Mouse (Mus musculus) brown adipose tissue, adult 24 weeks (tissue): ENCODE measurements around the gene Supt3. TPM values are rescaled to one million over a fixed set of nuclear protein-coding genes. Genes with fewer than 3 reads are reported as not detected.

Source experiments
- H3K27ac ChIP-seq: fragments of 200-500 bp; replicated peaks from 2 replicates; pipeline ENCODE4 v1.5.1; 2012; ENCODE audit warnings: low read depth, mild to moderate bottlenecking, low read length
- H3K4me1 ChIP-seq: fragments of 200-500 bp; 2 replicates; pipeline ENCODE4 v1.6.1; 2012; ENCODE audit warnings: low read length, mixed read lengths; ENCODE audit not compliant: control insufficient read depth, insufficient read depth, insufficient read length
- H3K4me3 ChIP-seq: fragments of 200-500 bp; 2 replicates; pipeline ENCODE4 v1.5.1; 2012; ENCODE audit warnings: low read depth, mild to moderate bottlenecking, low read length, moderate library complexity; ENCODE audit not compliant: insufficient read depth
- polyA plus RNA-seq: library from polyadenylated mRNA; stranded (reverse); fragments of >200 nt; gene quantifications from 2 replicates; pipeline ENCODE4 v1.2.4, GENCODE M21; 2012; ENCODE audit not compliant: missing spikeins, insufficient read depth, insufficient read length

Supt3 gene
- polyA plus RNA-seq, 1 experiment, result 24.0 TPM

DNA sequence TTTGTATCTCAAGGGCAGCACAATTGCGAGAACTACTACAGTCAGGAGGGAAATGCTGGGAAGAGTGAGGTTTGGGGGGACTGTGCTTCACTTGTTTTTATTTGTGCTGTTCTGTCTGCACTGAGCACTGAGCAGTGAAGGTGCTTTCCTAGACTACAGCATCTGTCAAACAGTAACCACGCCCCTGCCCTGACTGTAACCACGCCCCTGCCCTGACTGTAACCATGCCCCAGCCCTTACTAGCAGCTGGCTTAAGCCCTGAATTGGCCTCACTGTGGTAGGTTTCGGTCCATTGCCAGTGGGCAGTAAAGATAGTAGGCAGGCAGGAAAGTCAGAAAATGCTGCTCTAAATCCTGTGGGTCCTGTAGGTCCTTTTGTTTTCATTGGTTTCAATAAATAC lies 196.5 kb downstream of the Supt3 start:
- no peak overlapping the region for H3K4me3 ChIP-seq
- no peak overlapping the region for H3K27ac ChIP-seq
- H3K4me1 ChIP-seq, result no peaks in the 10 kb centered on the region

DNA sequence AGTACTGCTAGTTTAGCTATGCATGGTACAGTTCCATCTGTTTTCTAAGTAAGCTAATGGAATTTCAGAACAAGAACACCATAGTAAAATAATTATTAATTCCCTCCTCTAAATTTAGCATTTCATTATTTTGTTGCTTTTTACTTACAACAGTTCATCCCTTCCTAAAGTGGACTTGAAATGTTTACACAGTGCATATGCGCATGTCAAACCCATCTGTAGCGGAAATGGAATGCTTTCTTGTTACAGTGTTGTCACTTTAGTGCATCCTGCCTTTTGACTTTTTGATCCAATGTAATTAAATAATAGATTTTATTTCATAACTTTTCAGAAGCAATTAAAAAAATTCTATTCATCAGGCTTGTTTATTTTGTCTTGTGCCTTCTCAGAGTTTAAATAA lies 200.7 kb downstream of the Supt3 start:
- Histone ChIP-seq H3K27ac (no peak overlapping the region), H3K4me3 (no peak overlapping the region), H3K4me1 (no peaks in the 10 kb centered on the region)

DNA sequence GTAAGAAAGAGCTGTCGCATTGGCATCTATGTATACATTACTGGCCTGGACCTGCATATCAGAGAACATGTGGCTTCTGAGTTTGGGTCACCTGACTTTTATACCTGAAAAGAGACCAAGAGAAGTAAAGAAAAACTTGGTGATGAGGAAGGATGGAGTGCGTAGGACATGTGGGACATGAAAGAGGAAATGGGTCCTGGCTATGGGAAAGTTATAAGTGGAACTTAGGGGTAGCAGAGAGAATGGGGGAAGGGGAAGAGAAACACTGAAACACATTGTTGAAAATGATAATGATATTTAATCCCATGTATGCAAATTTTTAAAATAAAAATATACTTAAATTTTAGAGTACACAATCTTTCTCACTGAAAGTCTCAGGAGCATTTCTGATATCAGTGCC lies 211.0 kb downstream of the Supt3 start:
- H3K4me3 ChIP-seq, result no peak overlapping the region
- H3K27ac ChIP-seq, result no peak overlapping the region
- no peaks in the 10 kb centered on the region for H3K4me1 ChIP-seq

DNA sequence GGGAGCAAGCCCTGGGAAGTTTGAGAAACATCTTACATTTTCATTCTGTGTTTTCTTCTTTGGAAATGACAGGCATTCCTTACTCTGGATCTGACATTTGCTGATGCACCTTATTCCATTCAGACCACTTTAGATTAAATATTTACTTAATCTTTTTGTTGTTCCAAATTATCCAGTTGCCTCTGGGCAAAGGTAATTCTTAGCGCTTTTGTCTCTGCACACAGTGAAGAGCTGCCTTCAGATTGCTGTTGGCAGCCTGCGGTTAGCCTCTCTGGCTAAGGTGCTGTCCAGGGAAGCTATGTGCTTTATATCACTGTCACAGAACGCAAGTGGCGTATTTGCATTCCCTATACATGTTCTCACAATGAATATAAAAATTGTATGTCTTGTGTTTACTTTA lies 226.4 kb downstream of the Supt3 start:
- Histone ChIP-seq H3K4me3 (no peak overlapping the region), H3K27ac (no peak overlapping the region), H3K4me1 (no peaks in the 10 kb centered on the region)

DNA sequence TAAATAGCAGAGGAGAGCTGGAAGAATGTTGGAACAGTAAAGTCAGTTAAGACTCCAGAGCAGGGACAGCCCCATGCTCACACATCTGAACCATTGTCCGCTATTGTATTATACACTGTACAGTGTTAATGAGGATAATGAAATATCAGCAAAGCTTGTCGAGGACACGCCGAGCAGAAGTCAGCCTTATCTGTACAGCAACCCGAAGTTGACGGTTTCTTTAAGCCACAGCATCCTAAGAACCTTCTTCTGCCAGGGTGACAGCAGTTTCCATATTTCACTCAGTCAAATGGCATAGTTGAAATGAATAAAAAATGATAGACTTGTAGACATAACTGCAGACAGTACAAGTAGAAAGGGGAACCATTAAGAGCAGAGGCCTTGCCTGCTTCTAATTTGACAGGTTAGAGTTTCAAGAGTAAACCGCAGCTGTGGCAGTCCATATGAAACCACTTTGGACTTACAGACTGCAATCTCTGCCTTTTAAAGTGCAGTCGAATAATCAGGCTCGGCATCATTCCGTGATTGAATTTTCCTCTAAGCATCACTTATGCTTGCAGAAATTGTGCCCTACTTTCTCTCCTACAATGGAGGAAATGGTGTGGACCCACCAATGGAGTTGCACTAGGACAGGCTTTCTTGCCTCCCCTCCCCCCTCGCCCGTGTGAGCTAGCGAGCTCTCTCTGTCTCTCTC lies 227.7 kb downstream of the Supt3 start:
- no peak overlapping the region for H3K27ac ChIP-seq
- no peaks in the 10 kb centered on the region for H3K4me1 ChIP-seq
- H3K4me3 ChIP-seq, result no peak overlapping the region

DNA sequence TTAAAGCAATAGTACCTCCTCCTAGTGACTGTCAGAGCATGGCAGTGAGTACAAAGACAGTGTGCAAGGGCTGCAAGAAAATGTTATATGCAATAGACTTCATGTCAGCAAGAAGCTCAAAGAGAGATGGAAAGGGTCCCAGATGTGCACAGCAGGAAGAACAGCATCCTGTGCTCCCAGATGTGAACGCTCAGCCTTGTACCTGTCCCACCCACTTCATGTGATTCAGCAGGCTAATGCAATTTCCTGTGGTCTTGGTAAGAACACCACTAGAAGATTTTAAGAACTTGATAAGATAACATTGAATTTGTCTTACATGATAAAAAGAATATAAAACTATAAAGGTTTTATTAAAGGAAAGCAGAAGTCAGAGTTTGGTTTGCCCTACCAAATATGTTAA lies 230.5 kb downstream of the Supt3 start:
- Histone ChIP-seq H3K4me3 (no peak overlapping the region), H3K27ac (no peak overlapping the region), H3K4me1 (no peaks in the 10 kb centered on the region)

DNA sequence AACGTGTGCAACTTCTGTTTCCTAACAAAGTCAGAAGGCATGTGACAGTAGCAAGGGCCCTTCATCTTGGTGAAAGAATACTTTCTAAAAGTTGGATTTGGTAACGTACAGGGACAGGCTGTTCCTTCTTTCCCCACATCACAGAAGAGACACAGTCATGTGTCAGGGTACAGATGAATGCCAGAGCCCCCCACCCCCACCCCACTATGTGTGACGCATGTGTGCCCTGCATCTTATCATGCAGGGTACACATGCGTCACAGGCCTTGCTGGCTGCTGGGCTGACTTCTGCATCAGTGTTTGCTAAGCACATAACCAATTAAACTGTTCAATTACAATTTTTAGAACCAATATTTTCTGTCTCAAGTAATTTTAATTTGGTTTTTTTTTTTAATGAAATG lies 231.7 kb downstream of the Supt3 start:
- Histone ChIP-seq H3K4me1 (no peaks in the 10 kb centered on the region), H3K4me3 (no peak overlapping the region), H3K27ac (no peak overlapping the region)

DNA sequence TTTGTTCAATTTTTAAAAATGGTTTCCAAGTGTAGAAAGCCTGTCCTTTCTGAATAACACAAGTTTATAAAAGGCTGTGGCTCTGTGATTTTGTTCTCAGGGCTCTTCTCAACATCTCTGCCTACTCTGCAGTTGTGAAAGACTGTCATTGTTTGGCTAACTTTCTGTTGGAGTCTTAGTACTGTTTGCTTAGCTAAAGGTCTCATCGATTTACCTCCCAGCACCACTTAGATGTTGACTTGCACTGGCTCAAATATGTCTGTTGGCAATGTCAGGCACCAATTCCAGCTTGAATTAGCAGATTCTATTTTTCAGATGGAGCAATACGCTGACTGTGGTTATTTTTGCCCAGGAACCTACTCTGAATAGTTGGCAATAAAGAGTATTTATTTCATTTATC lies 233.5 kb downstream of the Supt3 start:
- H3K4me3 ChIP-seq, result no peak overlapping the region
- no peak overlapping the region for H3K27ac ChIP-seq
- no peaks in the 10 kb centered on the region for H3K4me1 ChIP-seq

DNA sequence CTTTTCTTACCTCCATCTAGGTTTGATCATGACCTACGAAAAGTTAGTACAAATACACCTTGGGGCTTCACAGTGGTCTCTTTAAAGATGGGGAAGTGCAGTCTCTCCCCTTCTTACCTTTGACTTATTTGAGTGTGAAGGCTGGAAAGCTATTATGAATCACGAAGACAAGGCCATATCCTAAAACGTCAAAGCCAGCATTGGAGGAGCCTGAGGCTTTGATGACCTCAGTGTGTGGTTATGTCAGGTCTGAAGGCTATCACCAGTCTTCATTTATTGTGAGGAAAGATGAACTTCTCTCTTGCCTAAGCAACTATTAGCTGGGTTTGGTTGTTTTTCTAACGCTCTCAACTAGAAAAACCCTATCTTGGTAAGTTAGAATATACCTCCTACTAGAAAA lies 239.8 kb downstream of the Supt3 start:
- H3K4me1 ChIP-seq, result no peaks in the 10 kb centered on the region; the same call in 1 of the 2 replicates
- H3K27ac ChIP-seq, result no peak overlapping the region
- H3K4me3 ChIP-seq, result no peak overlapping the region

DNA sequence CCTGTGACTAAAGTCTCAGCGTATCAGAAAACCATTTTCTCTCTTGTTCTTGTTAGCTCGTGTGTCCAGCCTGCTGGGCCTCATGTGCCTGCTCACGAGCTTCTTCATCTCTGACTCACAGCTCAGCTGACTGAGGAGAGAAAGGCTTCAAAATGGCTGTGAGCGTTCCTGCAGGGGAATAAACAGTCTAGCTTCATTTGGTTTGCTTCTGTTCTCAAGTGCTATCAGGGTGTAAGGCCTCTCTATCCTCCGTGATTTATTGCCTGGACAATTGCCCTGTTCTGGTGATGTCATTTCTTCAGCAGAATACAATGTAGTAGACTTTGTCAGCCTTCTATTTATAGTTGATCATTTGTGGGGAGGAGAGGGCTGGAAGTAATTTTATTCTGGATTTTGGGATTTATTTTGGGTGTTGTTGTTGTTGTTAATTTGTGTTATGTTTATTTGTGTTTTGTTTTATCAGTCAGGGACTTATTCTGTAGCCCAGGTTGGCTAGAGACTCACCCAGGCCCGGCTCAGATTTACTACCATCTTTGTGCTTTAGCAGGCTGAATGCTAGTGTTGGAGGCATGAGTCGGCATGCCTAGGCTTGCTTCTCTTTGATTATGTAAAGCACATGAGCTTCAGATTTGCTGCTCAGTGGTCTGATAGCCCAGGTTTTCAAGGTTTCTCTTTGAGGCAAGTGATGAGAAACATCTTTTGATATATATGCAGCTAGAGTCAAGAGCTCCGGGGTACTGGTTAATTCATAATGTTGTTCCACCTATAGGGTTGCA lies 243.4 kb downstream of the Supt3 start:
- Histone ChIP-seq H3K27ac (no peak overlapping the region), H3K4me1 (no peaks in the 10 kb centered on the region; the same call in 1 of the 2 replicates), H3K4me3 (no peak overlapping the region)

DNA sequence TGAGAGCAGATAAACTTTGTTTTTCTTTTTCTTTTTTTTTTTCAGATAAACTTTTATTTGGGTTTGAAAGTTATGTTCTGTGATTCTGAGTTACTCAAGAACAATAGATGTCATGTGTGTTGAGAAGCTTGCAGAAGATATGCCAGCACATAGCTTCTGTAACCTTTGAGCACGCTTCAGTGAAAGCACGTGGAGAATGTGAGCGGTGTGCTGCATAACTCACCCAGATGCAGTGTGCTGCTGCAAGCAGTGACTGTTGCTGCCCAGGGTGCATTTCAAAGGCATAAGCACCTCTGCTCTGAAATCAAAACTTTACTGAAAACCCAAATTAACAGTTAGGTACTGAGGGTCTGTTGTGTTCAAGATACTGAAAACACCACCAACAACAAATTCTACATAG lies 251.5 kb downstream of the Supt3 start:
- H3K27ac ChIP-seq, result no peak overlapping the region
- H3K4me1 ChIP-seq, result no peaks in the 10 kb centered on the region
- no peak overlapping the region for H3K4me3 ChIP-seq

DNA sequence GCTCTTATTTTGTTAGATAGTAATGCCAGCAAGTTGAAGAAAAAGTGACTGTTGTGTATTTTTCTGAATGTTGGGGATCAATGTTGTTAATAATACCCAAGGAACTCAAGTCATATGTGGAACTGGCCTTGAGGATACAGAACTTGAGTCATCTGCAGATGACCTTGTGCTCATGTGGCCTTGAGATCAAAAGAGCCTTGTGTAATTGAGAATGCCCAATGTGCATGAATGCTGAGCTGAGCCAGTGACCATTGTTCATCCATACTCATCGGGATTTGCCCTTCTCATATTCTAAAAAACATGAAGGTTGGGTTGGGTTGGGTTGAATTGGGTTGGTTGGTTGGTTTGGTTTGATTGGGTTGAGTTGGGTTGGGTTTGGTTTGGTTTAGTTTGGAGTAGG lies 252.2 kb downstream of the Supt3 start:
- Histone ChIP-seq H3K4me3 (no peak overlapping the region), H3K27ac (no peak overlapping the region), H3K4me1 (no peaks in the 10 kb centered on the region)

DNA sequence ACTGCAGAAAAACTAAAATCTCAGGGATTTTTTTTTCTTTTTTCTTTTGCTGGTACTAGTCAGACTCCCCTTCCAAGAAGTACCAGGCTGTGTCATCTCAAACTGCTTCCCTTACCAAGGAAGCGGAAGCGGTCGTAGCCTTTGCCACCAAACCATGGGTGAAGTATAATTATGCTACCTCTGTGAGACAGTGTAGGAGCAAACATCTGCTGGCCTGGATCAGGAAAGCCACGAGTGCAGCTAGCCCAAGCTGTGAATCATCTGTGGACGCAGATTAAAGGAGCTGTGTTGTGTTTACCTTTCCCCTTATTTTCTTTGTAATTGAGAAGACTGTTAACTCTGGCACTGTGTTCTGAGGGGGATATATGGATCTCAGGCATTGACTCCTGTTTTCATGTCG lies 255.3 kb downstream of the Supt3 start:
- H3K4me3 ChIP-seq, result no peak overlapping the region
- no peaks in the 10 kb centered on the region for H3K4me1 ChIP-seq
- no peak overlapping the region for H3K27ac ChIP-seq

DNA sequence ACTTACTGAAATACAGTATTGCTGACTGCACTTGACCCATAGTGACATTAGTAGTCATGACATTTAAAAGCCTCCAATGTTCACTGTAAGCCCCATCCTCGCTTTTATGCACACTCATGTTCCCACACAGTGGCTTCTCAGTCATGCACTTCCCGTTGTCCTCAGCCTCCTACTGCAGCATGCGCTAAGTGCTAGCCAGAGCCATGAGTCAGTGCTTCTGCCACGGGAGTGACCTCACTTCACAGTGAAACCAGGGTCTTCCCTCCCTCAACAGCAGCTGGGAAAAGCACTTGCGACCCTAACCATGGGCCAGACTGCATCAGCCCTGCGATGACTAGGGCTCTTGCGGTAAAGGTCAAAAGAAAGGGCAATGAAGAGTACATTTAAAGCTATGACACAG lies 256.7 kb downstream of the Supt3 start:
- Histone ChIP-seq H3K27ac (no peak overlapping the region), H3K4me1 (no peaks in the 10 kb centered on the region), H3K4me3 (no peak overlapping the region)

DNA sequence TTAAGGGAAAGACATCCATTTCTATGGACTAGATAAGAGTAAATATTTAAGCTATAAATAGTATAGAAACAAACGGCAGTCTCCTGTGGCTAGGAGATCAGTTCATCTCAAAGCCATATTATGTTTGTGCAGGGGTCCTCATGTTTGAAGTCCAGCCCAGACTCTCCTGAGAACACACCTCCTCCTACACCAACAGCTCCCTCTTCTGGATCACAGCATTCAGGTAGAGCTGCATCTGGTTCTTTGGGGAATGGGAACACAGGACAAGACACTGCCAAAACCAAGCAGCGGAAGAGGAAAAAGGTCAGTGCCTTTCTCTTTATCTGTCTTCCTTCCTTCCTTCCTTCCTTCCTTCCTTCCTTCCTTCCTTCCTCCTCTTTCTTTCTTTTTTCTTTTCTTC lies 264.1 kb downstream of the Supt3 start:
- no peak overlapping the region for H3K27ac ChIP-seq
- H3K4me3 ChIP-seq, result no peak overlapping the region
- no peaks in the 10 kb centered on the region for H3K4me1 ChIP-seq

DNA sequence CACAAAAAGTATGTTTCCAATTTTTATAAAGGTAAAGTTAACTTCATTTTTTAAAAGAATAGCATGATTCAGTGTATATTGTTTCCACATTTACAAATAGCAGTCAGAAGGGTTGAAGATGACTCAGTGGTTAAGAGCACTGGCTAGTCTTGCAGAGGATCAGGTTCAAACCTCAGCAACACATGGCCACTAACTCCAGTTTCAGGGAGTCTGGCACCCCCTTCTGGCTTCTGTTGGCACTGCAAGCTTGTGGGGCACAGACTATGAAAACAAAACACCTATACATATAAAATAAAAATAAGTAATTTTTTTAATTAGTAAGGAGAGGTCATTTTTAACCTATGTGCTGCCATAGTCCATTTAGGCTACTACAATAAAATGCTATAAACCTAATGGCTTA lies 268.9 kb downstream of the Supt3 start:
- H3K27ac ChIP-seq, result no peak overlapping the region
- H3K4me1 ChIP-seq, result no peaks in the 10 kb centered on the region
- H3K4me3 ChIP-seq, result no peak overlapping the region
